Mouse (Mus musculus): ENCODE results near the gene Nr2e3.
"Not testable (repeated sequence)": the region's sequence is repeated elsewhere in the genome, so short reads cannot be mapped to it uniquely, and the experiment has no call there.

Nr2e3 gene

DNA sequence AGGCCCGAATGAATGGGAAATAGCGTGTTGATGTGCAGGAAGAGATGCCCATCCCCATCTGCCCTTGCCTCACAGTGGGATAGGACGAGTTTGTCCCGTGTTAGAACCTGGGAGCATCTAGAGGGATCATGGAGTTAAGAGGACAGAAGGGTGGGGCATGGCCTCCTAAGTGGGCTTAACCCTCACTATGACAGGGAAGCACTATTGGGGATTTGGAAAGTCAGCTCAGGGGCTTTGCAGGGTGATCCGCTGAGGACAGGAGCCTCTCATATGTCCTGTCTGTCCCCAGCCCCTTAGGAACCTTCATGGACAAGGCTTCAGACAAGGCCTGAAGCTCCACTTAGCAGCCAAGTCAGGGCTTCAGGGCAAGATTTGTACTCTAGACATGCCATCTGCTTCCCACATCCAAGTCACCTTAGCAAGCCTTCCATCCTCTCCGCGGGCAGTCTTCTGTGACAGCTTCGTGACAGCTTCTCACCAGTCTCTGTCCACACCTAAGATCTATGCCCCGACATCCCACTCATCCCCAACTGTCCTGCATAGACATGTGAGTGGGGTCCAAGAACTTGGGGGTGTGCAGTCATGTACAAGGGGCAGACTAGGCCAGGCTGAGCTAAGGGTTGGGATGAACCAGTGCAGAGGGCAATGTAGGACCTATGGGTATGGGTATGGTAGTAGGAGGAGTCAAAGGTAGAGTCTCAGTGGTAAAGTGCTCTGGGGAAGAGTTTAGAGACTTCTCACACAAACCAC is 9.3 kb downstream of the Nr2e3 start:
- DNase-seq (ENCODE audit: low spot score), result no peak

DNA sequence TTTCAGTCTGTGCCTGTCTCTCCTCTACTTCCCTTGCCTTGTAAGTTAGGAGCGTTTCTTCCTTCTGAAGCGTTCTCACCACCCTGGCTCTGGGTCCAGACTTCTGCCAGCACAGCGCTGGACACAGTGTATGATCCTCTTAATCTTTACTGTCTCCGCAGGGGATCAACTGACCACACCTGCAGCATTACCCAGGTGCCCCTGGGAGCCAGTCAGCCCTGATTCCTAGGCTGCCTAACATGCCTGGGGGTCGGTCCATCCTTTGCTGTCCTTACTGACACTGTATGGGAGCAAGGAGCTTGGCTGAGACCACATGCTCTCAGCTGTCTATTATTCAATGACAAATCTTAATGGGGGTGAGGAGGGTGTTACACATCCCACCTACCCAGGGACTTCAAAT is 10.5 kb downstream of the Nr2e3 start:
- DNase-seq (ENCODE audit: low spot score), result no peak

DNA sequence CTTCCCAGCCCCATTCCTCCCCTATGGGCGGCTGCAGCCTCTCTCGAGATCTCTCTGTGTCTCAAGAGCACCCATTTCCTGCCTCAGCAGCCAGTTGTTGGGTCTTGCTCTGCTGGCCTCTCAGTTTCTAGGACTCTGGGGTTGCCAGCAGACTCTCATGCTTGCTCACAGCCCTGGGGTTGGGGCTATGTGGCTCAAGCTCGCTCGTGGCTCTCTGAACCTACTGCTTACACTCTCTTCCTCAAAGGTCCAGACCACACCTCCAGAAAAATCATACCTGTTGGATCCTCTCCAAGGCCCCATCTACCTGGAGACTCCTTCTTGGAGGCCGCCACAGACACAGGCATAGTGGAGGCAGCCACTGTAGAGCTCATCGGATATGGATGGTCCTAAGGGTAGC is 10.9 kb downstream of the Nr2e3 start:
- no peak for DNase-seq (ENCODE audit: low spot score)

DNA sequence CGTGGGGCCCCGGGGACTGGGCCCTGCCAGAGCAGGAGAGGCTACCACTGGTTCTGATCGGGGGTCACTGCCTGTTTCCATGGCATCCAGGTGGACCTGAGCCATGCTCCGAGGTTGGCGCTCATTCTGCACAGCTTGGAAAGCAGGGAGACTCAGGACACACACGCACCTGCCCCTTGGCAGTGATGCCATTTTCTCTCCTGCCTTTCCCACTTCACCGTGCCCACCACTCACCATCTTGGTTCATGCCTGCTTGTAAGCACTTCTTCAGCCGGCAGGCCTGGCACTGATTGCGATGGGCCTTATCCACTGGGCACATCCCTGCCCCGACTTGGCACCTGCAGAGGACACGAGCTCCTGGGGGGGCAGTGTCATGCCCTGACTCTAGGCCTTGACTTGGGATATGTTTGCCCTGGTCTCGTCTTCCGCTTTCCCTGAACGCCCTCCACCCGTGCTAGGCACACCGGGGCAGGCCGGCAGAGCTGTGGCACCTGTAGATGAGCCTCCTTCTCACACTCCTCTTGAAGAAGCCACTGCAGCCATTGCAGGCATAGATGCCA is 11.7 kb downstream of the Nr2e3 start:
- DNase-seq (ENCODE audit: low spot score), result no peak

DNA sequence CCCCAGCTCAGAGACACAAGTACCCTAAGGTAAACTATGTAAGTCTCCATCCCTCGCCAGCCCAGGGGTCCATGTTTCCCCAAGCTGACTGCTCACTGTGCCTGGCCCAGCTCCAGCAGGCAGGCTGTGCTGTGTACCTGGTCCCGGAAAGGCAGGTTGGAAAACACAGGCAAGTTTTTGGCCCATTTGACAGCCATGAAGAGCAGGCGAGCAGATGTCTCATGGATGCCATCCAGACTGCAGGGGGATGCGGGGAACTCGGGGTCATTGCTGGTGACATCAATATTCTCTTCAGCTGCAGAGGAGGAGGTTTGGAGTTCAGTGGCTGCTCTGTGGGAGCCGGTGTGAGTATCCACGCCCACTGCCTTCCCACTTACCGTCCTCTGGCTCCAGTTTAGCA is 12.2 kb downstream of the Nr2e3 start:
- DNase-seq (ENCODE audit: low spot score), result no peak

DNA sequence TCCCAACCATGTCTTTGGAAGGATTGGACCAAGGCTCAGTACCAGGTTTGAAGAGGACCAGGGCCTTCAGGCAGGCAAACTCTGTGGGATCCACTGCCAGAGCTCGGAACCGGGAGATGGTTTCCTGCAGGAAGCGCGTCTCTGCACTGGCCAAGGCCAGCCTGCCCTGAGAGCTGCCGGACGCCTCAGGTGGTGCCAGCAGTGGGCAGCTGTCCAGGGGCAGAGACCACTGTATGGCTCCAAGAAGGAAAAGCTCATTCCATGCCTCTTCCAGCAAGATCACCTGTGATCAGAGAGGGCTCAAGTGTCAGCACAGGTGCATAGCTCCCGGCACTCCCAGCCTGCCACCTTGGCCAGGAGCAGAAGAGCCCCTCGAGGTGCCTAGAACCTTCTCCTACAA is 13.2 kb downstream of the Nr2e3 start:
- DNase-seq (ENCODE audit: low spot score), result no peak

DNA sequence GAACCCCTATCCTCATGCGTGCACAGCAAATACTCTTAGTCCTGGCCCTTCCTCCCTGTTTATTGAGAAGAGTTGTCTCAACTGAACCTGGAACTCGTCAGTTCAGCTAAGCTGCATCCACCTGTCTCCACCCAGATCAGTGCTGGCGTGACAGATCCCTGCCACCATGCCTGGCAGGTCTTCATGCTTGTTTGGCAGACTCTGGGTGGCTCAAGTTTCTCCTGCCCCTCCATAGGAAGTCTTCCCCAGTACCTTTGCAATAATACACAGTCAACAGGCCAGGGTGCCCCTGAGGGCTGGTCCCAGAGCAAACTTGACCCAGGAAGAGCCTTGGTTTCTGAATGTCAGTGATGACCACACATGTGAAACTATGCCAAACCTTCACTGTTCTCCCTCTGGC is 15.2 kb downstream of the Nr2e3 start:
- DNase-seq (ENCODE audit: low spot score), result no peak

DNA sequence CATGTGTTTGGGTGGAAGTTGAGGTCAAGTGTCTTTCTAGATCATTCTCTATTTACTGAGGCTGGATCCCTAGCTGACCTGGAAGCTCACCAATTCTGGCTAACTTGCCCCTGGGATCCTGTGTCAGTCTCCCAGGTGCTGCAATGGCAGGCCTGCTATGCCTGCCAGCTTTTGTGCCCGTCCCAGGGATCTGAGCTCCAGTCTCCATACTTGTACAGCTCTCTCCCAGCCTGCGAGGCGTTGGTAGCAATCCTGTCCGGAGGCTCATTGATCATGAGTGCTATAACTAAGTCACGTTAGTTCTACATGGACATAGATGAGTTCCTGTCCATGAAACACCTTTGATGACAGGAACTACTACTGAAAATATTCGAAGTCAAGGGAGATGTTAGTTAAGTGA is 16.6 kb downstream of the Nr2e3 start:
- no peak for DNase-seq (ENCODE audit: low spot score)

DNA sequence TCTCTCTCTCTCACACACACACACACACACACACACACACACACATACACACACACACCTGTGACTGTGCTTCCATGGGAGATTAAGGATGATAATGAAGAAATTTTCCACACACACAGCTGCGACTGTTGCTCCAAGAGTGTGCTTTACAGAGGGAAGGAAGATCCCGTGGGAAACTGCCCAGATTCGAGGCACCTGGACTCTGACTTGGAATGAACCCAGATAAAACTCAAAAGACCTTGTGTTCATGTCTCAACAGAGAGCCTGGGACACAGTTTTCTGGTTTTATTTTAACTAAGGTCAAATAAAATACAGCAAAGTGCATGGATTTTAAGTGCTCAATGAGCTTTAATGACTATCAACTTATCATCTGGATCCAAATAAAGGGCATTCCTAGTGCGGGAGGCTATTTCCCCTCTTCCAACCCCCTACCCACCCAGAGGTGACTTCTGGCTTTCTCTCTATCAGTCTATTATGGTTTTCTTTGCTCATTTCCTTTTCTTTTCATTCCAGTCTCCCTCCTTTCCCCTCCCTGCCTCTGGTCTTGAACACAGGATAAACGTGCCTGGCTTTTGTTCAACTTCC is 17.9 kb downstream of the Nr2e3 start:
- DNase-seq (ENCODE audit: low spot score), result no peak

DNA sequence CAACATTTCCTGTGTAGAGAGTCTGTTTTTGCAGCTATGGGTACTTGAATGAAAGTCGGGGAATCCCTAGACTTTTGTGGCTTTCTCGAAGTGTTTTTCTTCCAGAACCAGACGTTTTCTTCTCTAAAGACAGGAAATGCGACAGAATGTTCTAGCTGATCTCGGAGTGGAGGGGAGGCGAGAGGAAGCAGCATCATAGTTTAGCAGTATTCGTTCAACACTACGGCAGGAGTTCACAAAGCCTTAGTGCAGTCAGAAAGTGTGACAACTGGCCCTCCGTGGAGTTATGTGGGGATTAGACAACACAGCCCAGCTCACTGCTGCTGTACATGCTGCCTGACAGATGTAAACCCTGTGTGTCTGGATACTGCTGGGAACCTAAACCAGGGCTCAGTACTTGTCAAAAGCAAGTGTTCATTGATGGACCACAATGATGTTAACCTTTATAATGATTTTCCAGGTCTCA is 18.5 kb downstream of the Nr2e3 start:
- no peak for DNase-seq (ENCODE audit: low spot score)

DNA sequence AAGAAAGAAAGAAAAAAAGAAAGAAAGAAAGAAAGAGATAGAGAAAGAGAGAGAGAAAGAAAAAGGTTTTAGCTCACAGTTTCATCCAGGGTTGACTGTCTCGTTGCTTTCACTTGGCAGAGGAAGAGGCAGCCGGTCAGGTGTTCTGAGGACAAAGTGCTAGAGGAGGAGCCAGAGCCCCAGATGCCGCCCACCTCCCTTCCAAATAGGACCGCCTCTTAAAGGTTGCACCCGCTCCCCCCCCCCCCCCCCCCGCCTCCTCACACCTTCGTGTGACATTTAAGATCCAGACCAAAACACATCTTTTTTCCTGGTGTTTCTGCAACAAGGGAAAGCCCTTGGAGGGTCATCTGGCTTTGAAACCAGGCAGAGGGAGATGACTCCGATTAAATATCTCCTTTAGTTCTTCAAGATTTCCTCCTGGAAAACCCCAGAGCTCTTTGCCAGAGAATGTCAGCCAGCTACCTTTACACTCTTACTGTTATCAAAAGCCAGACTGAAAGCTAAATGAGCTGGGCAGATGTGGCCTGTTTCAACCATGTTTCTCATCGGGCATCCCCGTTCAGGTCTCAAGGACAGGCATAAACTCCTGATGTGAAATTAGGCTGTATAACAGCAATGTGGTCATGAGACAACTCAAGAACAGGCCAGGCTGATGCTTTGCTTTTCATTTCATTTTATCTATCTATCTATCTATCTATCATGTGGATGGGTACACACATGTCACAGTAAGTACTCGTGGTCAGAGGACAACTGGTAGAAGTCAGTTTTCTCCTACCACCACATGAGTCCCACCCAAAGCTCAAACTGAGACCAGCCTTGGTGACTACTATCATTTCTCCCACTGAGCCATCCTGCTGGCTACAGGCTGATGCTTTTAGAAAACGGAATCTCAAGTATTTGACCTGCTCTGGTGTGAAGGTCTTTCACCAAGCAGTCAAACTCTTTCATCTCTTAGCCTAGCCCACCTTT is 19.3 kb downstream of the Nr2e3 start:
- no peak for DNase-seq (ENCODE audit: low spot score)

DNA sequence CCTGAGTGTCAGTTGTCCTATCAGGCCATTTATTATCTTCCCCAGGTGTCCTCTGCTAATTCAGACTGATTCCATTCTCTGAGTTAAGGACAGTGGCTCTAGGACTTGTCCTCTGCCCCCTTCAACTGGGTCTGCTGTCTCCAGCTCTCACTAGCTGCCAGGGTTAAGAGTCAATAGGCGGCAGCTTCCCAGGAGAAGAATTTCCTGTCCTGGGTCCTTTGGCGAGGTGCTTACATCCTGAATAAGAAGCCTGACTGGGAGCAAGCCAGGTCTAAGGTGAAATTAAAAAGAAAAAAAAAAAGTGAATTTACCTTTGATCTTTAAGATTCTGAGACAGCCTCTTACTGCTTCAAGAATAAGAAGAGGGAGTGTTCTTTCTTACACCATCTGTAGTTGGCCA is 20.8 kb downstream of the Nr2e3 start:
- DNase-seq (ENCODE audit: low spot score), result no peak

DNA sequence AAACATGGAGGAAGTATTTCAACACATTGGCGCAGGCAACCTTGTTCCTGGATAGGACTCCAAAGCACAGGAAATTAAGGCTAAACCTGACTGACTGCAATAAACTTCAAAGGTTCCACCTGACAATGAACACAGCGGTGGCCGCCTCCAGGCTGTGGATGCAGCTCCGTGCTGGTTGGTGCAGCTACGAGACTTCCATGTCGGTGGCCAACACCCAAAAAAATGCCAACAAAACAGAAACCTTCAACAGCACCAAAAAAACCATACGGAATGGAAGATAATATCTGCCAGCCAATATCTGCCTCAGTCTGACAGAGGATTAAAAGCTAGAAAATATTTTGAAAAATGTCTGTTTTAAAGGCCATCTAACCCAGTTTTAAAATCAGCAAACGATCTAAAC is 21.9 kb downstream of the Nr2e3 start:
- DNase-seq (ENCODE audit: low spot score), result no peak

DNA sequence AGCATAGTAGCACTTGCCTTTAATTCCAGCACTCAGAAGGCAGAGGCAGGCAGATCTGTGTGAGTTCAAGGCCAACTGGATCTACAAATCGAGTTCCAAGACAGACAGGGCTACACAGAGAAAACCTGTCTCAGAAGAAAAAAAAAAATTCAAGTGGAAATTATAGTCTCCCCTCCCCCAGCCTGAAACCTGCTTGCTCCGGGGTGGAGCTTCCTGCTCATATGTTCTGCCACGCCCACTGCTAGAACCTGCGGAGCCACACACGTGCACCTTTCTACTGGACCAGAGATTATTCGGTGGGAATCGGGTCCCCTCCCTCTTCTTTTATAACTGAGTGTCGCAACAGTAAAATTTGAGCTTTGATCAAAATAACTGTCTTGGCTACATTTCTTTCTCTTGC is 24.6 kb downstream of the Nr2e3 start:
- not testable (repeated sequence) for DNase-seq (ENCODE audit: low spot score)

DNA sequence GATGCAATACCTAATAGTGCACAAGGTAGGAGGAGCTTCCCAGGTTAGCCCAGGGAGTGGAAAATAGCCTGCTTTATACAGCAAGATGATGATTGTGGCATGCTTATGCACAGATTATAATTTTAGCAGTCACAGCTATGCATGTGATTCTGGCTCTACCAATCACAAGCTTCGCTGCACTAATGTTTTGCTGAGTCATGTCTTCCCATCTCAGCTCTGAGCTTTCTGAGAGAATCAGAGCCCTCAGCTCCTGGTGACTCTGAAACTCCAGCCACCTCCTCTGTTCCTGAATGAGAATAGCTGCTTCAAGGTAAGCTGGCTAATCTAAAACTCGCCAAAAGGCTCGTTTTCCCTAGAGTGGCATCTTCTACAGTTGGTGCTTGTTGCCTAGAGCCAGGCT is 30.2 kb downstream of the Nr2e3 start:
- DNase-seq (ENCODE audit: low spot score), result no peak

DNA sequence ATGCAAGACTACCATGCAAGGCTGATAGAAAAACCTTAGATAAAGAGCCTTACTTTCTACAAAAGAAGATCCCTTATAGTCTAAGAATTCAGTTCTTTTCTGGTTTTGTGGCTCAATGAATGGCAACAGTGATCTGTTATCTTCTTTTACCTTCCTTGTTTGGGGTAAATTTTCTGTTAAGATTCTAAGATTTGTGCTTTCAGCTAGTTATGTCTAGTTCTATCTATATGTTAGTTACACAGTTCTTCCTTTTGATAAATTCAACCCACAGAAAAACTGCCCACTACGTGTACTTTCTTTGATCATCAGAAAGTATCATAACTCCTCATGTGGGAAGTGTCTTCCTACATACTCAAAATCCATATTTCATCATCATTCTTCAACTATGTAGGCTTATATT is 45.7 kb downstream of the Nr2e3 start:
- no peak for DNase-seq (ENCODE audit: low spot score)

DNA sequence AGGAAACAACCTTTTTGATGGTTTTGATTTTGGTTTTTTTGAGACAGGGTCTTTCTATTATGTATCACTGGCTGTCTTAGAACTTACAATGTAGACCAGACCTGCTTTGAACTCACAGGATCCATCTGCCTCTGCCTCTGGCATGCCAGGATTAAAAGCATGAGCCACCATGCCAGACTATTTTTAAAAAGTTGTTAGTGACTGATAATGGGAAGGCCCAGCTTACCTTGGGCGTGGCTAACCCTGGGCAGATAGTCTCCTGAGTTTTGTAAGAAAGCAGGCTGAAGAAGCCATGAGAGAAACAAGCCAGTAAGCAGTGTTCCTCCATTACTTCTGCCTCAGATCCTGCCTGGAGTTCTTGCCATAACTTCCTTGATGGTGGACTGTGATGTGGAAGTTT is 57.1 kb downstream of the Nr2e3 start:
- DNase-seq (ENCODE audit: low spot score), result no peak
